Mouse (Mus musculus): ENCODE measurements around the gene Arhgap45.

Arhgap45 gene

GRCm38 (mm10) chr10:80055364-80055763 is 38.9 kb downstream of the Arhgap45 start:
- no peak for DNase-seq (ENCODE audit: low spot score in 2 of 2)

GRCm38 (mm10) chr10:80055891-80056290 is 39.4 kb downstream of the Arhgap45 start:
- no peak for DNase-seq (ENCODE audit: low spot score in 2 of 2)

GRCm38 (mm10) chr10:80056506-80056905 is 40.1 kb downstream of the Arhgap45 start:
- DNase-seq (ENCODE audit: low spot score in 2 of 2) = no peak

GRCm38 (mm10) chr10:80056976-80057682 is 40.7 kb downstream of the Arhgap45 start:
- no peak for DNase-seq (ENCODE audit: low spot score in 2 of 2)

- DNase-seq (ENCODE audit: low spot score in 2 of 2) = no peak
Measured at GRCm38 (mm10) chr10:80057683-80058326, 41.4 kb downstream of the Arhgap45 start.

GRCm38 (mm10) chr10:80063104-80063503 is 46.7 kb downstream of the Arhgap45 start:
- DNase-seq (ENCODE audit: low spot score in 2 of 2) = no peak

- DNase-seq (ENCODE audit: low spot score in 2 of 2) = no peak
Measured at GRCm38 (mm10) chr10:80063877-80064650, 47.6 kb downstream of the Arhgap45 start.

- no peak for DNase-seq (ENCODE audit: low spot score in 2 of 2)
Measured at GRCm38 (mm10) chr10:80069251-80069650, 52.8 kb downstream of the Arhgap45 start.

GRCm38 (mm10) chr10:80069948-80070450 is 53.5 kb downstream of the Arhgap45 start:
- no peak for DNase-seq (ENCODE audit: low spot score in 2 of 2)

GRCm38 (mm10) chr10:80070837-80071515 is 54.5 kb downstream of the Arhgap45 start:
- peak; percentile 48 to 55 for DNase-seq (ENCODE audit: low spot score in 2 of 2)

- no peak for DNase-seq (ENCODE audit: low spot score in 2 of 2)
Measured at GRCm38 (mm10) chr10:80071516-80071900, 55.1 kb downstream of the Arhgap45 start.

- no peak for DNase-seq (ENCODE audit: low spot score in 2 of 2)
Measured at GRCm38 (mm10) chr10:80072623-80073489, 56.4 kb downstream of the Arhgap45 start.

GRCm38 (mm10) chr10:80074813-80075601 is 58.6 kb downstream of the Arhgap45 start:
- peak in 1 of 2 experiments; percentile 43 for DNase-seq (ENCODE audit: low spot score in 2 of 2)

GRCm38 (mm10) chr10:80075924-80076323 is 59.5 kb downstream of the Arhgap45 start:
- no peak for DNase-seq (ENCODE audit: low spot score in 2 of 2)

GRCm38 (mm10) chr10:80076386-80076785 is 59.9 kb downstream of the Arhgap45 start:
- DNase-seq (ENCODE audit: low spot score in 2 of 2) = no peak

GRCm38 (mm10) chr10:80077312-80077711 is 60.9 kb downstream of the Arhgap45 start:
- no peak for DNase-seq (ENCODE audit: low spot score in 2 of 2)

GRCm38 (mm10) chr10:80078366-80078765 is 61.9 kb downstream of the Arhgap45 start:
- no peak for DNase-seq (ENCODE audit: low spot score in 2 of 2)

- DNase-seq (ENCODE audit: low spot score in 2 of 2) = no peak
Measured at GRCm38 (mm10) chr10:80080396-80081070, 64.1 kb downstream of the Arhgap45 start.
